Mouse (Mus musculus): Measurements from ENCODE around the gene Il17d. TPM values are rescaled to one million over a fixed set of nuclear protein-coding genes. Genes with fewer than 3 reads are reported as not detected.

Il17d gene
- polyA plus RNA-seq (2012), result not detected in 2 replicates

GRCm38 (mm10) chr14:57524671-57525387, at the start of gene Il17d:
TSS of gene Il17d (plus strand) at chr14:57524777.
- no peak for TF ChIP-seq GATA1 (IDR thresholded peaks at IDR 0.05; ENCODE audit: low read length)

GRCm38 (mm10) chr14:57475057-57475456, 49.5 kb upstream of the Il17d start:
- no peak for TF ChIP-seq GATA1 (IDR thresholded peaks at IDR 0.05; ENCODE audit: low read length)

GRCm38 (mm10) chr14:57482262-57482661, 42.3 kb upstream of the Il17d start:
- no peak for TF ChIP-seq GATA1 (IDR thresholded peaks at IDR 0.05; ENCODE audit: low read length)

GRCm38 (mm10) chr14:57484183-57484582, 40.4 kb upstream of the Il17d start:
- no peak for TF ChIP-seq GATA1 (IDR thresholded peaks at IDR 0.05; ENCODE audit: low read length)

GRCm38 (mm10) chr14:57489696-57490095, 34.9 kb upstream of the Il17d start:
- no peak for TF ChIP-seq GATA1 (IDR thresholded peaks at IDR 0.05; ENCODE audit: low read length)

- TF ChIP-seq GATA1 (IDR thresholded peaks at IDR 0.05; ENCODE audit: low read length), result no peak
Measured at GRCm38 (mm10) chr14:57493840-57494239, 30.7 kb upstream of the Il17d start.

- no peak for TF ChIP-seq GATA1 (IDR thresholded peaks at IDR 0.05; ENCODE audit: low read length)
Measured at GRCm38 (mm10) chr14:57503729-57504128, 20.8 kb upstream of the Il17d start.

- no peak for TF ChIP-seq GATA1 (IDR thresholded peaks at IDR 0.05; ENCODE audit: low read length)
Measured at GRCm38 (mm10) chr14:57509554-57509953, 15.0 kb upstream of the Il17d start.

GRCm38 (mm10) chr14:57515156-57515762, 9.3 kb upstream of the Il17d start:
- no peak for TF ChIP-seq GATA1 (IDR thresholded peaks at IDR 0.05; ENCODE audit: low read length)

- no peak for TF ChIP-seq GATA1 (IDR thresholded peaks at IDR 0.05; ENCODE audit: low read length)
Measured at GRCm38 (mm10) chr14:57517001-57517400, 7.6 kb upstream of the Il17d start.

- TF ChIP-seq GATA1 (IDR thresholded peaks at IDR 0.05; ENCODE audit: low read length), result no peak
Measured at GRCm38 (mm10) chr14:57523762-57524161, 815 bp upstream of the Il17d start.

GRCm38 (mm10) chr14:57525388-57526049, 942 bp downstream of the Il17d start:
- TF ChIP-seq GATA1 (IDR thresholded peaks at IDR 0.05; ENCODE audit: low read length), result no peak

GRCm38 (mm10) chr14:57526050-57526623, 1.6 kb downstream of the Il17d start:
- no peak for TF ChIP-seq GATA1 (IDR thresholded peaks at IDR 0.05; ENCODE audit: low read length)

GRCm38 (mm10) chr14:57527122-57527521, 2.5 kb downstream of the Il17d start:
- no peak for TF ChIP-seq GATA1 (IDR thresholded peaks at IDR 0.05; ENCODE audit: low read length)

GRCm38 (mm10) chr14:57527598-57527997, 3.0 kb downstream of the Il17d start:
- no peak for TF ChIP-seq GATA1 (IDR thresholded peaks at IDR 0.05; ENCODE audit: low read length)

- TF ChIP-seq GATA1 (IDR thresholded peaks at IDR 0.05; ENCODE audit: low read length), result no peak
Measured at GRCm38 (mm10) chr14:57529086-57529785, 4.7 kb downstream of the Il17d start.
